Mouse (Mus musculus): ENCODE data around the gene Phlda3. TPM values are rescaled to one million over a fixed set of nuclear protein-coding genes. Genes with fewer than 3 reads are reported as not detected.

Gene Phlda3
- polyA plus RNA-seq, 1 experiment from 2014 or later: 18.3 TPM

- no peaks in the 10 kb centered on the region for H3K36me3 ChIP-seq
- ATAC-seq (ENCODE audit: low FRiP score): no peak
- 39% methylated on average over 4 of the region's 4 CpGs for WGBS
- H3K9me3 ChIP-seq (replicated peaks): no peaks in the 10 kb centered on the region
- H3K4me1 ChIP-seq: peaks cover 28% of the 10 kb centered on the region
- 0 out of 2 replicates have a peak overlapping the region, but pooled peaks have one; percentile 20 for H3K9ac ChIP-seq
- H3K27me3 ChIP-seq: peaks cover 7% of the 10 kb centered on the region; the same call in 1 of the 2 replicates
- no peak overlapping the region for H3K4me3 ChIP-seq
- H3K4me2 ChIP-seq (replicated peaks): no peak overlapping the region
- H3K27ac ChIP-seq: no peak overlapping the region
These were observed 14.7 kb downstream of the Phlda3 start for GRCm38 (mm10) chr1:135780649-135781048.

- no peak overlapping the region for H3K4me2 ChIP-seq (replicated peaks)
- H3K27me3 ChIP-seq: peaks cover 7% of the 10 kb centered on the region; the same call in 1 of the 2 replicates
- H3K9ac ChIP-seq: 0 out of 2 replicates have a peak overlapping the region, but pooled peaks have one; percentile 20
- WGBS: 7% methylated on average over 13 of the region's 13 CpGs
- H3K4me3 ChIP-seq: no peak overlapping the region
- H3K9me3 ChIP-seq (replicated peaks): no peaks in the 10 kb centered on the region
- peak; percentile 70; the same call in 1 of the 2 replicates for ATAC-seq (ENCODE audit: low FRiP score)
- no peaks in the 10 kb centered on the region for H3K36me3 ChIP-seq
- no peak overlapping the region for H3K27ac ChIP-seq
- H3K4me1 ChIP-seq: peaks cover 28% of the 10 kb centered on the region
These were observed 15.3 kb downstream of the Phlda3 start for GRCm38 (mm10) chr1:135781220-135781619.

- 22% methylated on average over 10 of the region's 10 CpGs for WGBS
- ATAC-seq (ENCODE audit: low FRiP score): no peak
- H3K27me3 ChIP-seq: peaks cover 7% of the 10 kb centered on the region; the same call in 1 of the 2 replicates
These were observed 16.9 kb downstream of the Phlda3 start for GRCm38 (mm10) chr1:135782816-135783215.

GRCm38 (mm10) chr1:135787799-135788198 lies 21.9 kb downstream of the Phlda3 start:
- H3K4me1 ChIP-seq: peaks cover 9% of the 10 kb centered on the region; the same call in 1 of the 2 replicates
- no peak overlapping the region for H3K27ac ChIP-seq
- H3K4me2 ChIP-seq (replicated peaks): no peak overlapping the region
- peaks cover 13% of the 10 kb centered on the region; the same call in 1 of the 2 replicates for H3K27me3 ChIP-seq
- H3K36me3 ChIP-seq: no peaks in the 10 kb centered on the region
- no peak overlapping the region for H3K9ac ChIP-seq
- H3K4me3 ChIP-seq: no peak overlapping the region
- ATAC-seq (ENCODE audit: low FRiP score): no peak
- H3K9me3 ChIP-seq (replicated peaks): no peaks in the 10 kb centered on the region
- WGBS: 52% methylated on average over 3 of the region's 3 CpGs

More at GRCm38 (mm10) chr1:135782816-135783215, 16.9 kb downstream of the Phlda3 start:
- H3K9me3 ChIP-seq (replicated peaks): no peaks in the 10 kb centered on the region
- H3K4me3 ChIP-seq: no peak overlapping the region
- no peak overlapping the region for H3K9ac ChIP-seq
- no peaks in the 10 kb centered on the region for H3K36me3 ChIP-seq
- peaks cover 28% of the 10 kb centered on the region for H3K4me1 ChIP-seq
- no peak overlapping the region for H3K27ac ChIP-seq
- H3K4me2 ChIP-seq (replicated peaks): no peak overlapping the region

GRCm38 (mm10) chr1:135788708-135789107 lies 22.8 kb downstream of the Phlda3 start:
- H3K4me1 ChIP-seq: peaks cover 9% of the 10 kb centered on the region
- H3K27me3 ChIP-seq: peaks cover 21% of the 10 kb centered on the region
- H3K4me3 ChIP-seq: no peak overlapping the region
- no peaks in the 10 kb centered on the region for H3K9me3 ChIP-seq (replicated peaks)
- no peaks in the 10 kb centered on the region for H3K36me3 ChIP-seq
- H3K9ac ChIP-seq: no peak overlapping the region
- ATAC-seq (ENCODE audit: low FRiP score): no peak
- H3K27ac ChIP-seq: no peak overlapping the region
- no peak overlapping the region for H3K4me2 ChIP-seq (replicated peaks)
- WGBS: 42% methylated on average over 10 of the region's 10 CpGs

- no peak for ATAC-seq (ENCODE audit: low FRiP score)
- H3K27me3 ChIP-seq: peaks cover 23% of the 10 kb centered on the region
These were observed 23.9 kb downstream of the Phlda3 start for GRCm38 (mm10) chr1:135789815-135790214.

GRCm38 (mm10) chr1:135792143-135792939 lies 26.4 kb downstream of the Phlda3 start:
- H3K36me3 ChIP-seq: no peaks in the 10 kb centered on the region
- peaks cover 35% of the 10 kb centered on the region for H3K27me3 ChIP-seq
- H3K4me2 ChIP-seq (replicated peaks): no peak overlapping the region
- no peak overlapping the region for H3K9ac ChIP-seq
- peaks cover 21% of the 10 kb centered on the region for H3K4me1 ChIP-seq
- ATAC-seq (ENCODE audit: low FRiP score): no peak
- H3K4me3 ChIP-seq: no peak overlapping the region
- no peaks in the 10 kb centered on the region for H3K9me3 ChIP-seq (replicated peaks)
- WGBS: 61% methylated on average over 13 of the region's 13 CpGs
- no peak overlapping the region for H3K27ac ChIP-seq

More at GRCm38 (mm10) chr1:135789815-135790214, 23.9 kb downstream of the Phlda3 start:
- H3K9me3 ChIP-seq (replicated peaks): no peaks in the 10 kb centered on the region
- no peak overlapping the region for H3K4me3 ChIP-seq
- no peak overlapping the region for H3K4me2 ChIP-seq (replicated peaks)
- H3K36me3 ChIP-seq: no peaks in the 10 kb centered on the region
- H3K27ac ChIP-seq: no peak overlapping the region
- 20% methylated on average over 5 of the region's 5 CpGs for WGBS
- H3K4me1 ChIP-seq: peaks cover 20% of the 10 kb centered on the region
- H3K9ac ChIP-seq: no peak overlapping the region

- no peak overlapping the region for H3K9ac ChIP-seq
These were observed 27.7 kb downstream of the Phlda3 start for GRCm38 (mm10) chr1:135793370-135794215.

GRCm38 (mm10) chr1:135794216-135795134 lies 28.6 kb downstream of the Phlda3 start:
- Histone ChIP-seq H3K4me1 (peaks cover 18% of the 10 kb centered on the region), H3K36me3 (no peaks in the 10 kb centered on the region), H3K9me3 (replicated peaks) (no peaks in the 10 kb centered on the region), H3K9ac (no peak overlapping the region), H3K27ac (no peak overlapping the region), H3K27me3 (peaks cover 35% of the 10 kb centered on the region), H3K4me3 (no peak overlapping the region), H3K4me2 (replicated peaks) (peak overlapping the region; percentile 42)
- WGBS: 39% methylated on average over 20 of the region's 20 CpGs
- ATAC-seq (ENCODE audit: low FRiP score): no peak; the same call in 1 of the 2 replicates

More at GRCm38 (mm10) chr1:135793370-135794215, 27.7 kb downstream of the Phlda3 start:
- WGBS: 19% methylated on average over 27 of the region's 27 CpGs
- no peak for ATAC-seq (ENCODE audit: low FRiP score)
- H3K27me3 ChIP-seq: peaks cover 35% of the 10 kb centered on the region
- H3K4me3 ChIP-seq: 0 out of 2 replicates have a peak overlapping the region, but pooled peaks have one; percentile 4
- H3K4me2 ChIP-seq (replicated peaks): peak overlapping the region; percentile 42
- no peak overlapping the region for H3K27ac ChIP-seq
- H3K9me3 ChIP-seq (replicated peaks): no peaks in the 10 kb centered on the region
- H3K36me3 ChIP-seq: no peaks in the 10 kb centered on the region
- peaks cover 20% of the 10 kb centered on the region for H3K4me1 ChIP-seq

GRCm38 (mm10) chr1:135798492-135798891 lies 32.6 kb downstream of the Phlda3 start:
- no peak for ATAC-seq (ENCODE audit: low FRiP score)
- H3K27ac ChIP-seq: no peak overlapping the region

GRCm38 (mm10) chr1:135799109-135799627 lies 33.2 kb downstream of the Phlda3 start:
- no peaks in the 10 kb centered on the region for H3K36me3 ChIP-seq
- peaks cover 19% of the 10 kb centered on the region for H3K27me3 ChIP-seq
- peaks cover 22% of the 10 kb centered on the region for H3K4me1 ChIP-seq
- H3K4me3 ChIP-seq: no peak overlapping the region
- ATAC-seq (ENCODE audit: low FRiP score): no peak
- no peak overlapping the region for H3K4me2 ChIP-seq (replicated peaks)
- H3K9me3 ChIP-seq (replicated peaks): no peaks in the 10 kb centered on the region
- 74% methylated on average over 8 of the region's 8 CpGs for WGBS
- no peak overlapping the region for H3K27ac ChIP-seq
- no peak overlapping the region for H3K9ac ChIP-seq

More at GRCm38 (mm10) chr1:135798492-135798891, 32.6 kb downstream of the Phlda3 start:
- H3K4me1 ChIP-seq: peaks cover 29% of the 10 kb centered on the region
- H3K9me3 ChIP-seq (replicated peaks): no peaks in the 10 kb centered on the region
- peaks cover 16% of the 10 kb centered on the region for H3K27me3 ChIP-seq
- H3K36me3 ChIP-seq: no peaks in the 10 kb centered on the region
- no peak overlapping the region for H3K9ac ChIP-seq
- WGBS: 83% methylated on average over 1 of the region's 1 CpGs
- no peak overlapping the region for H3K4me2 ChIP-seq (replicated peaks)
- H3K4me3 ChIP-seq: no peak overlapping the region

All from hindbrain, embryonic 12.5 days (tissue).